Mouse (Mus musculus): ENCODE results near the gene Rpl37. TPM values are rescaled to one million over a fixed set of nuclear protein-coding genes. Genes with fewer than 3 reads are reported as not detected.

The Rpl37 gene
- polyA plus RNA-seq, 1 experiment from 2014 or later = 363 TPM

DNA sequence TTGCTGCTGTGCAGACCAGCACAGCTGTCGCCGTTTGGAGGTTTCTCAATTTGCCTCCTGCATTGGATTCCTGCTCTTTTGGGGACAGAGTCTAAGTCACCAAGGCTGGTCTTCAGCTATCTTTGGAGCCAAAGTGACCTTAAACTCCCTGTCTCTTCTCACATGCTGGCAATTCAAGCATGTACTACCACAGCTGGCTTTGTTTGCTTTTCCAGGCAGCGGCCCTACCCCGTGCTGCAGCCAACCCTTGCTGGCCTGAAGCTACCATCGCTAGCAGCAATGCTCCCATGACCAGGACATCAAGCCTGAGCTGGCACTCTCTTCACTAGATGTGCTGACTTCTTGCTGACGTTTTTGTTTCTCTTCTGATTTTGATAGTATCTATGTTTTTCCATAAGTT is 42.4 kb downstream of the Rpl37 start:
- H3K27me3 ChIP-seq (replicated peaks) = no peaks in the 10 kb centered on the region
- H3K4me2 ChIP-seq = no peak overlapping the region
- 65% methylated on average over 6 of the region's 6 CpGs for WGBS
- H3K36me3 ChIP-seq = peaks cover 26% of the 10 kb centered on the region
- no peak overlapping the region for H3K27ac ChIP-seq (replicated peaks)
- no peak for ATAC-seq (ENCODE audit: extremely low read depth, insufficient number of reproducible peaks, low FRiP score, low TSS enrichment)
- H3K4me1 ChIP-seq = peaks cover 32% of the 10 kb centered on the region
- H3K4me3 ChIP-seq = no peak overlapping the region
- H3K9ac ChIP-seq = no peak overlapping the region
- H3K9me3 ChIP-seq = no peaks in the 10 kb centered on the region

DNA sequence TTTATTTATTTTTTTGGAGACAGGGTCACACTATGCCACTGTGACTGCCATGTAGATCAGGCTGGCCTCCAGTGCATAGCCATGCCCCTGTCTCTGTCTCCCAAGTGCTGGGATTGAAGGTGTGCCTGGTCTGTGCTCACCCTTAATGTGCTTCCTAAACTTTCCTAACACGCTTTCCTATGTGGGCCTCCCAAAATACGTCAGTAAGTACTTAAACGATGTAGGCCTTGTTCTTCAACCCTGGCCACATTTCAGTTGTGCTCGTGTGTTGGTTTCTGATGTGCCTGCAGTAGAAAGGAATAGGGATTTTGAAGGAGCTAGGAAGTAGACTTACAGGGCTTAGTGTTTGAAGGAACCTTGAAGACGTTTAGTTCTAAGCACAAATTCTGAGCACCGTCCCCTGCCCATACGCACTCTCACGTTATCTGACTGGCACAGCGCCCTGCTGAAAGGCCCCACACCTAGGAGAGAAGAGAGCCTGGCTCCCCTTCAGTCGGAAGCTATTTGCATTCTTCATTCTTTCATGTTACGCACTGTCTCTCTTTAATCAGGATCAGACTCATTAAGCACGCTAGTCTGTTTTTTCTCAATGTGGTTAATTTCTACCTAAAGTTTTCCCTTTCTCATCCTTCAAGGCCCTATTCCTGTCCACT is 48.8 kb downstream of the Rpl37 start:
- Histone ChIP-seq H3K9me3 (no peaks in the 10 kb centered on the region), H3K4me1 (0 out of 2 replicates have a peak, but pooled peaks cover 3% of the 10 kb centered on the region), H3K4me3 (no peak overlapping the region), H3K27me3 (replicated peaks) (no peaks in the 10 kb centered on the region), H3K4me2 (no peak overlapping the region), H3K27ac (replicated peaks) (no peak overlapping the region), H3K9ac (no peak overlapping the region), H3K36me3 (peaks cover 82% of the 10 kb centered on the region)
- WGBS = 75% methylated on average over 12 of the region's 12 CpGs
- ATAC-seq (ENCODE audit: extremely low read depth, insufficient number of reproducible peaks, low FRiP score, low TSS enrichment) = no peak

Other genes with a start within 250 kb of the Rpl37 start
- not detected in 2 replicates for gene Mroh2b, start 217.9 kb upstream of the Rpl37 start, polyA plus RNA-seq (2015; fragmentation: Nextera tagmentation; extraction: Ambion mirVana)
- 0.07 and 0.10 TPM in 2 replicates for gene C7, start 52.9 kb upstream of the Rpl37 start, polyA plus RNA-seq (2015; fragmentation: Nextera tagmentation; extraction: Ambion mirVana)
- 2.0 and 2.4 TPM in 2 replicates for gene Card6, start 8.1 kb upstream of the Rpl37 start, polyA plus RNA-seq (2015; fragmentation: Nextera tagmentation; extraction: Ambion mirVana)
- 16.4 and 16.5 TPM in 2 replicates for gene Prkaa1, start 27.2 kb downstream of the Rpl37 start, polyA plus RNA-seq (2015; fragmentation: Nextera tagmentation; extraction: Ambion mirVana)
- gene Ttc33, start 68.9 kb downstream of the Rpl37 start, polyA plus RNA-seq (2015; fragmentation: Nextera tagmentation; extraction: Ambion mirVana) = 29.3 and 31.6 TPM in 2 replicates
- gene Ptger4, start 127.5 kb downstream of the Rpl37 start, polyA plus RNA-seq (2015; fragmentation: Nextera tagmentation; extraction: Ambion mirVana) = 2.4 and 2.5 TPM in 2 replicates

Measured in heart, embryonic 13.5 days (tissue).